Mouse (Mus musculus): ENCODE measurements around the gene Ccl8. TPM values are rescaled to one million over a fixed set of nuclear protein-coding genes. Genes with fewer than 3 reads are reported as not detected.

Ccl8 gene
- polyA plus RNA-seq, 1 experiment from 2014 or later, result 0.39 TPM

DNA sequence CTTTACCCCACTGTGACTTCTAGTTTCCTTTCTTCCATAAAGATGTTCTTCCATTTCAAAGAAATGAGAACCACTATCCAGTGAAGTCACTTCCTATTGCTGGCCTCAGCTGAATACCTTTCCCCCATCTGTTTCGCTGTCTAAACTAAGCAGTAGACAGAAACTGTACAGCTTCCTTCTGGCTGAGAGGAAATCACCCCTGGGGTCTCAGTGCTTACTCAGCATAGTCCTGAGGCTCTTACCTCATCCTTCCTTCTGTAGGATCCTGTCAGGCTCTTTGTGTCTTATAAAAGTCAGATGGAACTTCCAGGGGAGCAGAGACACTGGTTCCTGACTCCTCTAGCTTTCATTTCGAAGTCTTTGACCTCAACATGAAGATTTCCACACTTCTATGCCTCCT is 13.5 kb upstream of the Ccl8 start, which contains the start of gene Ccl12:
Gene Ccl12 (plus strand): TSS at position 317 of the 400 bp plus-strand sequence.
- DNase-seq, result no peak
- no peaks in the 10 kb centered on the region for H3K9me3 ChIP-seq (ENCODE audit: low read length)
- ATAC-seq, result peak; percentile 66
- H3K4me2 ChIP-seq (ENCODE audit: low read depth, low read length), result no peak within 1 kb of the TSS
- H3K4me1 ChIP-seq (ENCODE audit: insufficient read depth), result no peaks in the 10 kb centered on the region
- H3K4me3 ChIP-seq (ENCODE audit: low read depth, low read length), result no peak within 1 kb of the TSS
- no peaks in the 10 kb centered on the region for H3K27me3 ChIP-seq (ENCODE audit: insufficient read depth, low read length)
- WGBS (ENCODE audit: insufficient replicate concordance), result 37% methylated on average over 2 of the region's 2 CpGs
- H3K9ac ChIP-seq (replicated peaks), result no peak within 1 kb of the TSS
- H3K27ac ChIP-seq (ENCODE audit: low read depth), result 0 out of 2 replicates have a peak within 1 kb of the TSS, but pooled peaks have one; percentile 5
- no peaks in the 10 kb centered on the region for H3K36me3 ChIP-seq (replicated peaks; ENCODE audit: insufficient read depth, low read length)
- TF ChIP-seq EP300 (IDR thresholded peaks at IDR 0.05; ENCODE audit: low read depth), result no peak
- no peak for TF ChIP-seq CTCF (IDR thresholded peaks at IDR 0.05; ENCODE audit: low read depth)

DNA sequence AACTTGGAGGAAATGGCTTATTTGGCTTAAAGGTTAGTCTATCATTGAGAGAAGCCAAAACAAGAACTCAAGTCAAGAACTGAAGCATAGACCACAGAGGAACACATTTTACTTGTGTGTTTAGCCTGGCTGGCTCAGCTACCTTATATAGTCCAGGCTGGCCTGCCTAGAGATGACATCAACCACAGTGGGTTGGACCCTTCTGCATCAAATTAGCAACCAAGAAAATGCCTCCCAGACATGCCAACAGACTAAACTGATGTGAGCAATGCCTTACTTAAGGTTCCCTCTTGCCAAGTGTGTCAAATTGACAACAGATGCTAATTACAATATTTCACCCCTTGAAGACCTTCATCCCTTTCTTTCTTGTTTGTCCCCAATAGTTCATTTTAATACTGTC is 5.4 kb upstream of the Ccl8 start:
- TF ChIP-seq CTCF (IDR thresholded peaks at IDR 0.05; ENCODE audit: low read depth) (no peak), EP300 (IDR thresholded peaks at IDR 0.05; ENCODE audit: low read depth) (no peak)
- DNase-seq, result no peak
- ATAC-seq, result no peak

DNA sequence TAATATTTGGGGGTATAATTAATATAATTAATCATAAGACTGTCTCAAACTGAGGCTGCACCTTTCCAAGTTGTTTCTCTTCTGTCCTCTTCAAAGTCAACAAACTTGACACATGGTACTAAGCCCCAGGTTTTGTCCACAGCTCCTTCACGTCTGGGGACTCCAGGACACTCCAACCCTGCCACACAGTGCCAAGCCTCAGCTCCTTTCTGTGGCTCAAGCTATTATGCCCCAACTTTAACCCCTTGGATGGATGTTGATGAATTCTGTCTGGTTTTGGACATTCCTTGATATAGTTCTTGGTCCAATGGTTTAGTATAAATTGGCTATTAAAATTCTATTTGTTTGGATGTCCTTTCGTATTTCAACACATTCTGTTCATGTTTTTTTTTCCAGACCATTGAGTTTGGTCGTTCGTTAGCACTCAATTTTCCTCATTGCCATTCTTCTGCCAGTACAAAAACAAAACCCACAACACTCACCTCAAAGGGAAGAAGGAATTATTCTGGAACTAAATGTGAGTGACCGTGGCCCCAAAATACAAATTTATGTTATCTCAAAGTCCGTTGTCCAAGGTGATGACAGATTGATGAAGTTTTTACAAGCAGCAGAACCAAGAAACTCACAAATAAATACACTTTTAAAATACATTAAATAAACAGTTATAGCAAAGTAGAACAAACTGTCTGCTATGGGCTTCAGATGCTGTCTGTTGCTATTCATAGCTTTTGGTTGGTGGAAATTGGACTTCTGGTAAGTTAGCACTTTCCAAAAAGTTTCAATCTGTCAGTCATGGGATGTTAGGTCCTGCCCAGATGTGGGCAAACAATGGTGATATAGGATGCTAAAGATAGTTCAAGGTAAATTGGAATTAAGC is 4.4 kb upstream of the Ccl8 start:
- Histone ChIP-seq H3K4me2 (ENCODE audit: low read depth, low read length) (no peak overlapping the region), H3K4me1 (ENCODE audit: insufficient read depth) (no peaks in the 10 kb centered on the region), H3K9ac (replicated peaks) (no peak overlapping the region), H3K9me3 (ENCODE audit: low read length) (no peaks in the 10 kb centered on the region), H3K36me3 (replicated peaks; ENCODE audit: insufficient read depth, low read length) (no peaks in the 10 kb centered on the region), H3K27me3 (ENCODE audit: insufficient read depth, low read length) (no peaks in the 10 kb centered on the region), H3K4me3 (ENCODE audit: low read depth, low read length) (no peak overlapping the region), H3K27ac (ENCODE audit: low read depth) (no peak overlapping the region)
- DNase-seq (no peak), ATAC-seq (no peak)
- WGBS (ENCODE audit: insufficient replicate concordance), result 63% methylated on average over 6 of the region's 6 CpGs
- TF ChIP-seq EP300 (IDR thresholded peaks at IDR 0.05; ENCODE audit: low read depth) (no peak), CTCF (IDR thresholded peaks at IDR 0.05; ENCODE audit: low read depth) (no peak)

More for the DNA sequence above, 5.4 kb upstream of the Ccl8 start:
- Histone ChIP-seq H3K36me3 (replicated peaks; ENCODE audit: insufficient read depth, low read length) (no peaks in the 10 kb centered on the region), H3K4me3 (ENCODE audit: low read depth, low read length) (no peak overlapping the region), H3K4me2 (ENCODE audit: low read depth, low read length) (no peak overlapping the region), H3K9ac (replicated peaks) (no peak overlapping the region), H3K27ac (ENCODE audit: low read depth) (no peak overlapping the region), H3K9me3 (ENCODE audit: low read length) (no peaks in the 10 kb centered on the region), H3K4me1 (ENCODE audit: insufficient read depth) (no peaks in the 10 kb centered on the region), H3K27me3 (ENCODE audit: insufficient read depth, low read length) (no peaks in the 10 kb centered on the region)

DNA sequence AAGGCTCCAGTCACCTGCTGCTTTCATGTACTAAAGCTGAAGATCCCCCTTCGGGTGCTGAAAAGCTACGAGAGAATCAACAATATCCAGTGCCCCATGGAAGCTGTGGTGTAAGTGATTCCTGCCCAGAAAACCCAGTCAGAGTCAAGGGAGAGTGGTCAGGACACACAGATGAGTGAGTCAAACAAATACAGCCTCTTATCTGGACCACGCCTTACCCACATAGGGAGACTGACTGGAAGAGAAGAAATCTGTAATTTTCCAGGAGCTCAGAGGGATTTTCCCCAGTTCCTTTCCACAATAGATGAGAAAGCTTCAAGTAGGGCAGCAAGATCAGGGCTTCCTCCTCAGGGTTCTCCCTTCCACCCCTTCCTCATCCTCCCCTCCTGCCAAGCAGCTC is 1.1 kb downstream of the Ccl8 start:
- DNase-seq (no peak), ATAC-seq (no peak)
- TF ChIP-seq EP300 (IDR thresholded peaks at IDR 0.05; ENCODE audit: low read depth) (no peak), CTCF (IDR thresholded peaks at IDR 0.05; ENCODE audit: low read depth) (no peak)
- Histone ChIP-seq H3K4me1 (ENCODE audit: insufficient read depth) (no peaks in the 10 kb centered on the region), H3K4me3 (ENCODE audit: low read depth, low read length) (no peak overlapping the region), H3K9me3 (ENCODE audit: low read length) (no peaks in the 10 kb centered on the region), H3K27me3 (ENCODE audit: insufficient read depth, low read length) (no peaks in the 10 kb centered on the region), H3K36me3 (replicated peaks; ENCODE audit: insufficient read depth, low read length) (no peaks in the 10 kb centered on the region), H3K4me2 (ENCODE audit: low read depth, low read length) (no peak overlapping the region), H3K27ac (ENCODE audit: low read depth) (no peak overlapping the region), H3K9ac (replicated peaks) (no peak overlapping the region)
- WGBS (ENCODE audit: insufficient replicate concordance), result 69% methylated on average over 3 of the region's 3 CpGs

DNA sequence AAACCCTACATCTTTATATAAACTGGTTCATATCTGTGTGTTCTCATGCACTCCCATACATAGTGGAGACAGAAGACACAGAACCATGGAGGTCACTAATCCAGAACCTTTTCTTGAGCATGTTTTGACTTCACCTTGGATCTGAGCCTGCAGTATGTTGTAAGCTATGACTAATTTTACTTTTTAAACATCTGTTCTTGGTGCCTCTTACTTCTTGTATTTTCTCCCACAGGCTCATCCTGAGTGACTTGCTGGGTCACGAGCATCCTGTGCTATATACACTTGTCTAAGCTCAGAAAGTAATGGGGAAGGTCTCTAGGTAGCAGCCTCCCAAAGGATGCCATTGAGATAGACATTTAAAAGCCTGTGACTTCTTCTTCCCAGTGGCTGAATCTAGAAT is 18.0 kb downstream of the Ccl8 start:
- no peak overlapping the region for H3K27ac ChIP-seq (ENCODE audit: low read depth)
- ATAC-seq, result no peak
- TF ChIP-seq CTCF (IDR thresholded peaks at IDR 0.05; ENCODE audit: low read depth), result no peak
- TF ChIP-seq EP300 (IDR thresholded peaks at IDR 0.05; ENCODE audit: low read depth), result no peak
- H3K9ac ChIP-seq (replicated peaks), result no peak overlapping the region
- no peaks in the 10 kb centered on the region for H3K27me3 ChIP-seq (ENCODE audit: insufficient read depth, low read length)
- H3K36me3 ChIP-seq (replicated peaks; ENCODE audit: insufficient read depth, low read length), result no peaks in the 10 kb centered on the region
- no peaks in the 10 kb centered on the region for H3K9me3 ChIP-seq (ENCODE audit: low read length)
- no peak overlapping the region for H3K4me3 ChIP-seq (ENCODE audit: low read depth, low read length)
- H3K4me1 ChIP-seq (ENCODE audit: insufficient read depth), result no peaks in the 10 kb centered on the region
- no peak overlapping the region for H3K4me2 ChIP-seq (ENCODE audit: low read depth, low read length)
- no peak for DNase-seq
- WGBS (ENCODE audit: insufficient replicate concordance), result 54% methylated on average over 1 of the region's 1 CpGs

DNA sequence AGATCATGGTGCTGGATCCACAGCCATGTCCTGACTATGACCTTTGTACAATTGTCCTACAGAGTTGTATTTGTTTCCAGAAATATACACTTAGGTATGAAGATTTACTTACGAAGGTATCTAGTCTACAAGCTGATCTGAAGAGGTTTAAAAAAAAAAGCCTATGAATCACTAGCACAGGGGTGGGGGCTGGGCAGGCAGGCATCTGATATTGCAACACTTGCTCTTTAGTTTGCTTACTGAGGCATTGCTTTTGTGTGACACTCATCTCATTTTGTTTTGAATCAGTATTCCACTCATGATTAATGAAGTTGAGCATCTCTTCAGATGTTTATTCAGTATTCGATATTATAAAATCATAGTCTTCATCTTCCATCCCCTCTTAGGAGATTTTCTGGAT is 21.2 kb downstream of the Ccl8 start:
- Histone ChIP-seq H3K27ac (ENCODE audit: low read depth) (no peak overlapping the region), H3K36me3 (replicated peaks; ENCODE audit: insufficient read depth, low read length) (no peaks in the 10 kb centered on the region), H3K9ac (replicated peaks) (no peak overlapping the region), H3K9me3 (ENCODE audit: low read length) (no peaks in the 10 kb centered on the region), H3K4me1 (ENCODE audit: insufficient read depth) (no peaks in the 10 kb centered on the region), H3K4me2 (ENCODE audit: low read depth, low read length) (no peak overlapping the region), H3K27me3 (ENCODE audit: insufficient read depth, low read length) (no peaks in the 10 kb centered on the region), H3K4me3 (ENCODE audit: low read depth, low read length) (no peak overlapping the region)
- WGBS (ENCODE audit: insufficient replicate concordance), result 73% methylated on average over 2 of the region's 2 CpGs
- ATAC-seq (no peak), DNase-seq (no peak)
- TF ChIP-seq EP300 (IDR thresholded peaks at IDR 0.05; ENCODE audit: low read depth) (no peak), CTCF (IDR thresholded peaks at IDR 0.05; ENCODE audit: low read depth) (no peak)
